Mouse (Mus musculus): ENCODE data around the gene Galnt7. TPM values are rescaled to one million over a fixed set of nuclear protein-coding genes. Genes with fewer than 3 reads are reported as not detected.
"Not testable (repeated sequence)": the region's sequence is repeated elsewhere in the genome, so short reads cannot be mapped to it uniquely, and the experiment has no call there.

The Galnt7 gene
- total RNA-seq, 1 experiment from 2014 or later: 23.1 TPM

DNA sequence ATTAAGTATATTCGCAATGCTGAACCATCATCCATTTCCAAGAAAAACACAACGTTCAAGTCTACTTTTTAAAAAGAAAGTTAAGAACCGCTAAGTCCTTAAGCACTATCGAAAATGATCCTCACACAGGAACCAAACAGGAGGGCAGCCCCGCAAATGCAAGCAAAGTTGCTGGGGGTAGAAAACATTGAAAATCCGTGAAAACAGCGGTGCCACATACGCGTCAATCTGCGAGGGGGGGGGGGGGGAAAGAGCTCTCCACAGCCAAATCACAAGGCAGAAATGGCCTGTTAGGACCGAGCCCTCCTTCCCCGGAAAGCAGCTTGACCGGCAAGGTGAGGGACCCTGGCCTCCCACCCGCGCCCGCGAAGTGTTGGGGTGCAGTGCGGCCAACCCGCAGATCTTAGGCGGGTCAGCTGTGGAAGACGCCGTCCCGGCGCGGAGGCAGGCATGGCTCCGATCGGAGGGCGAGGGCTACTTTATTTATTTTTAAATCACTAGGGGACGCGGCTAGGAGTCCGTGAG, 142.0 kb downstream of the Galnt7 start:
- no peak for ATAC-seq (replicated peaks; ENCODE audit: low read depth, poor library complexity, severe bottlenecking)

DNA sequence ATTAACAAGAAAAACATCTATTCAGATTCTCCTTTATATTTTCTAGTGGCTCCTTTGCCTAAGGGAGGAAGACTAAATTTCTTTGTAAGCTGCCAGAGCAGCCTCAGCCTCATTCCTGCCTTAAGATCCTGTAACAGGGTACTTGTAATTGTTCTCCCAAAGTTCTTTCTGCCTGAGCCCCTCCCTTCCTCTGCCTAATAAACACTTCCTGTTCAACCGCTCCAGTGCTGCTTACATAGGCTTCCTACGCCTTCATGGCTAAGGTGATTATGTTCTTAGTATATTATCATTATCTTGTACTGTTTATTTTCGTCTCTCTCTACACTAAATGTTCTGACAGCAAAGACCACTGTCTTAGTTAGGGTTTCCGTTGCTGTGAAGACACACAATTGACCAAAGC, 144.2 kb downstream of the Galnt7 start:
- ATAC-seq (replicated peaks; ENCODE audit: low read depth, poor library complexity, severe bottlenecking): no peak

DNA sequence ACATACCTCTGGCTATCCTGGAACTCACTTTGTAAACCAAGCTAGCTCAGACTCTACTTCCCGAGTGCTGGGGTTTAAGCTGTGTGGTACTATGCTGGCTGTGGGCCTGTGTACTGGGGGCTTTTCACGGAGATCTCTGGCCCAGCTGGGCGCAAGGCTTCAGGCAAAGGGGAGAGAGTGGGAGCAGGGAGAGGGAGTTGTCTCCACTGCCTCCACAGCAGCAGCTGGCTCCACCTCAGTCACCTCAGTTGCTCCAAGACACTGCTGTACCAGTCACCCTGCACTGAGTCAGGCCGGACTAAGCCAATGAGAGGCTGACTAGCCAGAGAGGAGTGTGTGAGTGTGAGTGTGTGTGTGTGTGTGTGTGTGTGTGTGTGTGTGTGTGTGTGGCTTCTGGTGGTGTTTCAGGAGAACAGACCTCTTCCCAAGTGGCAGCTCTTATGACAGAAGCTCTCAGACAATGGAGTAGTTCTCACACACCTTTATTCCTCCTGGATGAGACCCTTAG, 145.2 kb downstream of the Galnt7 start:
- ATAC-seq (replicated peaks; ENCODE audit: low read depth, poor library complexity, severe bottlenecking): no peak

DNA sequence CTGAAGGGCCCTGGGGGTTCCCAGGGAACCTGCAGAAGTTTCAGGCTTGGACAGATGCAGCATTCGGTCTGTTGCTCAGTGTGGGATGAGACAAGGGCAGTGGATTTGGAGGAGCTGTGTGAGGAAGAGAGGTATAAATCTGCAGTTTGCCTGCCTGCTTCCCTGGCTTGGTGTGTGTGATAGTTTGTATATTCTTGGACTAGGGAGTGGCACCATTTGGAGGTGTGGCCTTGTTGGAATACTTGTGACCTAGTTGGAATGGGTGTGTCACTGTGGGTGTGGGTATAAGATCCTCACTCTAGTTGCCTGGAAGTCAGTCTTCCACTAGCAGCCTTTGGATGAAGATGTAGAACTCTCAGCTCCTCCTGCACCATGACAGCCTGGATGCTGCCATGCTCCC, 147.3 kb downstream of the Galnt7 start:
- not testable (repeated sequence) for ATAC-seq (replicated peaks; ENCODE audit: low read depth, poor library complexity, severe bottlenecking)

DNA sequence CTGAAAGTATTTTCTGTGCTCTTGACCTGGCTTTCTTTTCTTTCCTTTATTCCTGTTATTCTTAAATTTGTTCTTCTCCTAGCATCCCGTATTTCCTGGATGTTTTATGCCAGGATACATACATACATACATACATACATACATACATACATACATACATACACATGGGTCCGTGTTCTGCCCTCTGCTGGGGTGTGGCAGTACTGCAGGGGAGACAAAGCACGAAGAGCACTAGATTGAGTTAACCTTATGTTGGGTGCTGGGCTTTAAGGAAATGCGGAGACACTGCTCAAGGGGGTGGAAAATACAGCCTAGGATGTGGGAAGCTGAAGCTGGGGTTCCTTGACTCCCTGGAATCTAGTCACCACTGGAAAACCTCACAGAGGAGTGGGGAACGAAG, 149.2 kb downstream of the Galnt7 start:
- ATAC-seq (replicated peaks; ENCODE audit: low read depth, poor library complexity, severe bottlenecking): peak; percentile 96

DNA sequence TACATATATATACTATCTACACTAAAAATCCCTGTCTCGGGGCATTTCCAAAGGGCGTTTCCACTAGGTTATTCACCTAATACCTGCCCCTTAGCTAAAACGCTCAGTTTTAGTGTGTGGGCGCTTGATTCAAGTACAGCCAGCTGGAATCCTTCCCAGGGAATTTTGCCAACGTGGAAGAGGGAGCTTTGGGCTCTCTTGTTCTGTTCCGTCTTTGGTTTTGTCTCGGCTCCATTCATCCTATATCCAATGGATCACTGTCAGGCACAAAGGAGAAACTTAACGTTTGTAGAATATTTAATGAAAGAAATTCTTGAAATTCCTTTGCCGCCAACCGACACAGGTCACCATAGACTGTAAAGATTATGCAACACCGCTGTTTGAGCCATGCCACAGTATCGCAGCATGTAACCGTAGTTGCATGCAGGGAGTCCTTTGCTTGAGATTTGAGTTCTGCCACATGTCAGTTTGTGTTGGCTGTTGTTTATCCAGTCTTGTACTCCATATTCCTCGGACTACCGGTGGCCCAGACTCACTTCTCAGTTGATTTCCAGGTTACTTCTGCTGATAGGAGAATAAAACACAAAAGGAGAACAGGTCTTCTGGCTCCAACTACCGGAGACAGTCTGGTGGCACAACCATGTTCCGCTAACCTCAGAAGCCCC, 153.9 kb downstream of the Galnt7 start:
- no peak for ATAC-seq (replicated peaks; ENCODE audit: low read depth, poor library complexity, severe bottlenecking)

DNA sequence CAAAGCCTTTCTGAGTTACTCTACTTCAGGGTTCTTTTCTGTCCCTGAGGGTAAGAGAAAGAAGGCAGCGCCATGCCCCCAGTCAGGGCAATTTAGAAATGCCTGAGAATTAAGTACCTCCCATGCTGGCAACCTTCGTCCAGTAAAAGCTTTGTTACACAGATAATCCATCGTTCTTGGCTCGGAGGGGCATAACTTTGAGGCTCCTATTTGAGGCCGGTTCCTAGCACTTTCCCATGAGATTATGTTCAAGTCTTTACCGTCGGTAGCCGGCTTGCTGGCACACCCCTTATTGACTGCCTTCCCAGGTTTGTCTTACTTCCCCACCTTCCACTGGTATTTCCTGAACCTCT, 154.4 kb downstream of the Galnt7 start:
- no peak for ATAC-seq (replicated peaks; ENCODE audit: low read depth, poor library complexity, severe bottlenecking)

DNA sequence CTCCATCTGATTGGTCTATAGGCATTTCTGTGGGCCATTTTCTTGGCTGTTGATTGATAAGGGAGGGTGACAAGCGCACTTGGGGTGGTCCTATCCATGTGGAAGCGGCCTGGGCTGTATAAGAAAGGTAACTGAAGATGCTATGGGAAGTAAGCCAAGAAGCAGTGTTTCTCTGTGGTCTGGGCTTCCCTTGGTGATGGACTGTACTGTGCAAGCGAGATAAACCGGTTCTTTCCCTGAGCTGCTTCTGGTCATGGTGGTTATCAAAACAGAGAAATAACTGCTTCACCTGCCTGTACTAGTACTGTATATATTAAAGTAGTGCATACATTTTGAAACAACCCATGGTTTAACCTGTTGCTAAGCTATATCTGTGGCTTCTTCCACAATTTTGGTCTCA, 161.0 kb downstream of the Galnt7 start:
- ATAC-seq (replicated peaks; ENCODE audit: low read depth, poor library complexity, severe bottlenecking): no peak

DNA sequence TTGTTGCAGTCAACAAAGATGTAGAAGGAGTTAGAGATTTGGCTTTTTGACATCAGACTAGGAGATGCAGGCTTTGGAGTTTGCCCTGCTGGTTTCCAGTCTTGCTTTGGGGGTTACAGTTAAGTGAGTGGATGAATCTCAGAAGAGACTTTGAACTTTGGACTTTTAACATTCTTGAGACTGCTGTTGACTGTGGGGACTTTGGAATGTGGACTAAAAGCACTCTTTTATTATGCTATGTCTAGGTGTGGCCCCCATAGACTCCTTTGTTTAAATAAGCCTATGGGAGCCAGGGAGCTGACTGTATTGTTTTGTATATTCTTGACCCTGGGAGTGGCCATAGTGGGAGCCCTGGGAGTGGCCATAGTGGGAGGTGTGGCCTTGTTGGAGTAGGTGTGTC, 162.9 kb downstream of the Galnt7 start:
- ATAC-seq (replicated peaks; ENCODE audit: low read depth, poor library complexity, severe bottlenecking): no peak

DNA sequence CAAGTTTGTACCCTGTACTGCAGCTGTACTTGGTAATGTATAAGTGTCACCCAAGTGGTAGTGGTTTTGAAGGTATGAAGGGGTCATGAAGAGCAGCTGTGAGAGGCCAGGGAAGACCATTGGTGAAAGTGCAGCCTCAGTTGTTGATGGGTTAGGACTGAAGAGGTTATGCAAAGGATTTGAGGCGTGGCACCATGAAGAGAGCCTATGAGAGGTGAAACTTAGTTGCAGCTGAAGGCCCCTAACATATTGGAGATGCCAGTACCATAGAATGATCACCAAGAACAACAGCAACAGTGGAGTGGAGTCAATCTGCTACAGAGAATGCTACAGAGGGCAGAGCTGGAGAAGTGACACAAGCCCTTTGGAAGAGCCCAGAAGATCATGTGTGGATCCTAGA, 163.5 kb downstream of the Galnt7 start:
- no peak for ATAC-seq (replicated peaks; ENCODE audit: low read depth, poor library complexity, severe bottlenecking)

DNA sequence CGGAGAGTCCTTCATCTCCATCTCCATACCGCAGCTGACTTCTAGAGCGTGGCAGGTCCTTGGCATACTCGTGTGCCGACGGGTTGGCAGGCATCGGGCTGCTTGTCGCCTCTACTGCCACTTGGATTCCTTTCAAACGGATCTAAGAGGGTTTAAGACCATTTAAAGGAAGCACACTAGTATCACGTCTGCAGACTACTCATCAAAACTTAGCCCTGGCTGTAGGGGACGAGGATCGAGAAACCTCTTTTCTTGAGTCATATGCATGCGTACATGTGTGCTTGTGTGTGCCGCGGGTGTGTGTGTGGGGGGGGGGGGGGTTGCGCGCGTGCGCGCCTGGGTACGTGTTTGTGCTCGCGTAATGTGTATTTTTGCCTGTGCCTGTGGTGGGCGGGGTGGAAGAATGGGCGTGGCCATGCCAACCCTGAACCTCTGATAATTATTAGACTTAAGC, 164.5 kb downstream of the Galnt7 start:
- peak; percentile 48 for ATAC-seq (replicated peaks; ENCODE audit: low read depth, poor library complexity, severe bottlenecking)

DNA sequence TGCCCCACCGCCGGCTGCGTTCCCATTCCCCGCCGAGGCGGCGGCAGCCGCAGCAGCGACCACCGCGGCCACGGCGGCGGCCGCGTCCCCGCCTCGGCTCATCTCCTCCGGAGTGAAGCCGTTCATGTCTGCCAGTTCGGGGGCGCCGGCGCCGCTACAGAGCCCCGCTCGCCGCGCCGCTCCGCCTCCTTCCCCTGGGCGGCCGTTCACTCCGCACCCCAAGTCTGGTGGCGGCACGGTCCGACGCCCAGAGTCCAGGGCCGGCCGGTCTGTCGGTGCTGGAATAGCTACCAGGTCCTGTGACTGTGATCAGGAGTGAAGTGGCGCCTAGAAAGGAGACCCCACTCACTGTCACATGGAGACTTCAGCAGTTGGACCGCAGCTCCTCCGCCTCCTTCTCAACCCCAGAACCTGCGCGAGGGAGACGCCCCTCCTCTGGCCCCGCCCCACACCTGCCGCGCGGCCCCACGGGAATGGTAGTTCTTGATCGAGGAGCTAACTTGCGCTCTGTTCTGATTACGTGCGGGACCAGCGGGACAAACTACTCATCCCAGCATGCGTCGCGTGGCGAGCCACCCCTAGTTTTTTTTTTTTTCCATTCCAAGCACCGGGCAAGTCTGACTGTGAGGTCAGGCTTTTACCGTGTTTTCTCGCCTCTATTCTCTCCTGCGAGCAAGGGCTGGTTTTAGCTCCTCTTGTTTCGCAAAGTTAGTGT, 165.2 kb downstream of the Galnt7 start, which contains the start of gene Sap30:
TSS of gene Sap30 (minus strand) at position 420 of the 715 bp plus-strand sequence.
- ATAC-seq (replicated peaks; ENCODE audit: low read depth, poor library complexity, severe bottlenecking): peak; percentile 90

DNA sequence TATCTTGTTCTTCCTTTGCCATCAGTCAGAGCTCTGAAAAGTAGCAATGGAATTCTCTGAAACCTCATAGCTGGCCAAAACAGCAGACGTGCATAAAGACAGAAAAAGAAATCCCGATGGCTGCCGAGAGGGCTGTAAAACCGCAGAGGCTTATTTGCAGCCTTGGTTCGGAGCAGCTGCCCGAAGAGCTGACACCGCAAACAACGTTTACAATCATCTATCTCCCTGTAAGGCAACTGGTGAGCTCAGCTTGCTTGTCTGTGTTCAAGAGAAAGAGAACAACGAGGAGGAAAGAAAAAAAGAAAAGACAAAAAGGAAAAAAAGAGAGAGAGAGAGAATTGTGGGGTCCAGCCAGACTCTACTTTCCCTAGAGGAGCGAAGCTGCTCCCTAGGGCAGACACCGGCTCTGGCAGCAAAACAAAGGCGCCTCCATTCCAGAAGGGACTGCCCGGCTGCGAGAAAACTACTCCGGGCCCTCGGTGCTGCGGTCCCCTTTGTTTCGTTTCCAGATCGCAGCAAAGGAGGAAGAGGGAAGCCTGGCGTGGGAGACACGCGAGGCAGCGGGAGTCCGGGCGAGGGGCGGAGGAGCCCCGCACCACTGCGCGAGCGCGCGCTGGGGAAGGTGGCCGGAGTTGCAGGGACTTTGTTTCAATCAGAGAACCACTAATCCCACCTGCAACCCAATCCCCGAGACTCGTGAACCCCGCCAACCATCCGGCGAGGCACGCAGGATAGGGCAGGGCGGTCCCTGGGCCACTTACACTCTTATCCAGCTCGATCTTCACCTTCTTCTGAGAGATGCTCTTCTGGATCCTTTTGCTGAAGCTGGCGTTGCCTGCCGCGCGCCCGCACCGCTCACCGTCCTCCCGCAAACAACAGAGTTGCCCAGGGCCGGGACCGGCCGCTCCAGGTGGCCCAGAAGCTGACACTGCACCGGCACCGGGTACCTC, 166.1 kb downstream of the Galnt7 start:
- ATAC-seq (replicated peaks; ENCODE audit: low read depth, poor library complexity, severe bottlenecking): peak; percentile 16

DNA sequence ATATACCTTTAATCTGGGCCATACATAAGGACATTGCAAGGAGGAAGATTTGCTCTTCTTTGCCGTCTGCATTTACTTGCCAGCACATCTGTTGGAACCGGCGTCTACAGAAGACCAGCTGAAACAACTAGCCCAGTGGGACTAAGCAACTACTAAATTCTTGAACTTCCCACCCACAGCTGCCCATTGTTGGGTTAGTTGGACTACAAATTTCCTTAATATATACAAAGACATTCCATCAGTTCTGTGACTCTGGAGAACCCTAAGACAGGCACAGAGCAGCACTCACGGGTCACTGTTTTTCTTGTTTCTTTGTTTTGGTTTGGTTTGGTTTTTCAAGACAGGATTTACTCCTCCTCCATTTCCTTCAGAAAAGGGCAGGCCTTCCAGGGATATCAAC, 172.2 kb downstream of the Galnt7 start:
- ATAC-seq (replicated peaks; ENCODE audit: low read depth, poor library complexity, severe bottlenecking): no peak

DNA sequence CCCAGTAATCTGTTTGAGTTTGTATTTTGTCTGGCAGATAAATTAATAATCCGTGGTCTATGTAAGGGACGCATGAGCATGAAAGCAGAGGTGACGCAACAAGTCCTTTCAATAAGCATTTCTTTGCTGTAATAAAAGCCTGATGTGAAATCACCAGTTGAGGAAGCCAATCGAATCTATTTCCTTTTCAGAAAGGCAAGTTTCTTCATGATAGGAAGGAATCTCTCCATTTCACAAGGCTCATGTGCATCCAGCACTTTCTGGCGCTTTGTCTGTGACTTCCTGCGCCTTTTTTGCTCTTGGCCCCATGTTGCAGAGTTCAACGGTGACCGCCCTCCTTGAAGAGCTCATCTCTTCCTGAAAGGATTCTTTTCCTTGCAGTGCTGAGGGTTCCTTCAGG, 173.1 kb downstream of the Galnt7 start:
- no peak for ATAC-seq (replicated peaks; ENCODE audit: low read depth, poor library complexity, severe bottlenecking)

DNA sequence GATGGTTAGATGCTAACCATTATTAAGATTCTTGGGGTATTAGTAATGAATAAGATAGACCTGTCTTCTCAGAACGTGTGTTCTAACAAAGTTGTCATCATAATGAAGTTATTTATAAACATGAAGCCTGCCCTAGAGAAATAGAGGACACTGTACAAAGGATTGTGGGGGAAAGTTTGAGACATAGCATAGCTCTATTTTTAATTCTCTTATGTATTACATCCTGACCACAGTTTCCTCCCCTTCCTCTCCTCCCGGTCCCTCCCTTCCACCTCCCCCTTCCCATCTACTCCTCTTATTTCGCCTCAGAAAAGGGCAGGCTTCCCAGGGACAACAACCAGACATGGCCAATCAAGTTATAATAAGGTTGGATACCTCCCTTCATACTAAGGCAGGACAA, 174.4 kb downstream of the Galnt7 start:
- peak; percentile 45; the same call in 1 of the 2 replicates for ATAC-seq (replicated peaks; ENCODE audit: low read depth, poor library complexity, severe bottlenecking)
